Mouse (Mus musculus) layer of hippocampus, adult 11-12 months (tissue): ENCODE measurements around the gene Mgme1.
A peak's percentile ranks its signal among the peaks of the same experiment; 100 is the strongest.

Source experiments
- DNase-seq: peaks from one replicate; pipeline ENCODE4 v3.0.0; 2022; ENCODE audit warnings: low spot score

Mgme1 gene

DNA sequence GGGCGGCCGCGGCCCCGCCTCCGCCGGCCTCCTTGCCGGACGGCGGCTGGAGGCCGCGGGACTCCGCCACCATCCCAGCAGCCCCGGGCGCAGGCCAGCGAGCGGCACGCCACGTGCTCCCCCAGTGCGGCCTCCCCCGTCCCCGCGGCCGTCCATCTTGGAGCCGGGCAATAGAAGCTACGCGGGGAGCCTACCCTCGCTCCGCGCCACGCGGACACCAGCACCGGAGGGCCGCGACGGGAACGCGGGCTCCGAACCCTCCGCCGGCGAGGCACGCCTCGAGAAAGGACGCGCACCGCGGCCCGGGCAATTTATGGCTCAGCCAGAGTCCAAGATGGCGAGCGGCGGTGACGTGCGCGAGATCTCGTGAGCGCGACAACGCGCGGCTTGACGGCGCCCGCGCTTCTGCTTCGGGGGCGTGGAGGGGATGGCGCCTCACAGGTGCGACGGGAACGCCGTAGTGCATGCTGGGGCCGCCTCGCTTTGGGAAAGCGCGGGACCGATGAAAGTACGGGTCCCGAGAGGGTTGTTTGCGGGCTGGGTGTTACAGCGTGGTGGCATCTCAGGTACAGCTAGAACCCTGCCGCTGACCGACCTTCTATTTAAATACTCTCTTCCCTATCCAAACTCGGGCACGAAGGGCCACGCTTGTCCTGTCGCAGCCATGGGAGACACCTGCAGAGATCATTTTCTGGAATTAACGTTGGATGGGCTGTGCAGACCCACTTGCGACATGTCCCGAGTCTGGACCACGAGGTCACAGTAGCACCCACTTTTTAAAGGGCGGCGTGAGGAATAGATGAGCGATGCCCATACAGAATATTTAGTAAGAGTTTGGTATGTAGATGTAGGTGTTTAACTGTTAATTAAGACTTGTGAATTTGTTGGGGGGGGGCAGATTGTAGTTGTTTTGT lies at the start of gene Mgme1, which contains the start of gene Snx5:
Gene Mgme1 (plus strand): TSS at position 157 of the 914 bp plus-strand sequence.
Gene Snx5 (minus strand): TSS at position 400 of the 914 bp plus-strand sequence.
- peak; percentile 95 for DNase-seq

DNA sequence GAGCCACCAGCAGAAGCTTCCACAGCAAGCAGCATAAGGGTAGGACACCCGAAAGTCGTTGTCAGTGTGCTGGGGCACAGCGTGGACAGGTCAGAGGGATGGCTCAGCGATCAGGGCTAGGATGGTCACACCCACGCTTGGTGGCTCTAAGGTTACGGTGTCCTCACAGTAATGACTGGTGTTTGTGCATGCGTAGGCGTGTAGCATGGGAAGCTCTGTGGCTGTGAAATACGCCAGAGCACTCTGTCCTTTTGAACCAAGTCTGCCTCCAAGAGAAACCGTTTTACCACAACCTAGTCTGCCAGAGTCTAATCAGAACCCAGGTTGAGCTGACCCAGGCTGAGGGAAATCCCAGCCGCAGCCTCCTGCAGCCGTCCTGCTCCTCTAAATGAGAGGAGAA lies 46.1 kb upstream of the Mgme1 start:
- no peak for DNase-seq

DNA sequence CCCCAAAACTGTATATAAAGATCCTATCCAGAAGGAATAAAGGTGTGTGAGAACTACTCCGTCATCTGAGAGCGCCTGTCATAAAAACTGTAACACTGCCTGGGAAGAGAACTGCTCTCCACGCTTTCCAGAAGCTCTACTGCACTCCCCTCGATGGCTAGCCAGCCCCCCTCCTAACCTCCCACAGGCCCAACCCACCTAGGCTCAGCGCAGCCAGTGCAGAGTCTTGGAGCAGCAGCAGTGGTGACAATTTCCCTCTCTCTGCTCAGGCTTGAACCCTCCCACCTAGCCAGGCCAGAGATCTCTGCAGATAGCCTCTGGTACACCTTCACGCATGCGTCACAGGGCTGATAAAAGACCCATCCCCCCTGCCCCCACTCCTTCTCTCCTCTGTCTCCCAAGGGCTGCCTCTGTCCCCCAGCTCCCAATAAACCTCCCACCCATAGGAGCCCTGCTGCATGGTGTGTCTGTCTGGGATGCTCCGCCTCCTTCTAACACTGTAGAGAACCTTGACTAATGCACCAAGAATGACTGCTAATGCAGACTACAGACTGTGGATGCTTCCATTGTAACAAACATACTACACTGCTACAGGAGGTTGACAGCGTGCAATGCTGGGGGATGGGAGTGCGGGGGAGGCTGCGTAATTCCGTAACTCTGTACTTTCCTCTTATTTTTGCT lies 43.4 kb upstream of the Mgme1 start:
- no peak for DNase-seq

DNA sequence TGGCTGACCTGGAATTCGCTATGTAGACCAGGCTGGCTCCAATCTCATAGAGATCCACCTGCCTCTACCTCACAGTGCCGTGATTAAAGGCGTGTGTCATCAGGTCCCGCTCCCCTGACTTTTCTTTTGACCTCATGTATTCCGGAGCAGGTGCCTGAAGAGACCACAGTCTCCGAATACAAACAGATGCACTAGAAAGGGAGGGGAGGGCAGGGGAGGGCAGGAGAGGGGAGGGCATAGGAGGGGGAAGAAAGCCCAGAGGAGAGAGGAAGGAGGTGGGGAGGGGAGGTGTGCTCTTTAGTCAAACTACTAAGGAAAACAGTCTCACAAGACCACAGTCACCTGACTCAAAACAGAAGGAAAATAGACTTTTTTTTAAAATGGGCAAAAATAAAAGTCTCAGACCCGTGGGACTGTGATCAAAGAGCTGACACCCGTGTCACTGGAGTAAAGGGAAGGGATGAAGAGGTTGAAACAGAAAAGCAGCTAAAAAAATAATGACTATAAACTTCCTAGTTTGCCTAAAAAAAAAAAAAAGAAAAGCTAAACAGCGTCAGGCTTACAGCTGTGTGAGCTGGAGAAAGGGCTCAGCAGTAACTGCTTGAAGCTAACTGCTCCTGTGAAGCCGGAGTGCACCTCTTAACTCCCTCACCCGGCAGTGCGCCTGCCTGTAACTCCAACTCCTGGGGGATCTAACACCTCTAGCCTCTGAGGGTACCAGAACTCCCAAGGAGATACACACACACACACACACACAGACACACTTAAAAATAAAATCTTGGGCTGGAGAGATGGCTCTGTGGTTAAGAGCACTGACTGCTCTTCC lies 41.7 kb upstream of the Mgme1 start:
- no peak for DNase-seq

DNA sequence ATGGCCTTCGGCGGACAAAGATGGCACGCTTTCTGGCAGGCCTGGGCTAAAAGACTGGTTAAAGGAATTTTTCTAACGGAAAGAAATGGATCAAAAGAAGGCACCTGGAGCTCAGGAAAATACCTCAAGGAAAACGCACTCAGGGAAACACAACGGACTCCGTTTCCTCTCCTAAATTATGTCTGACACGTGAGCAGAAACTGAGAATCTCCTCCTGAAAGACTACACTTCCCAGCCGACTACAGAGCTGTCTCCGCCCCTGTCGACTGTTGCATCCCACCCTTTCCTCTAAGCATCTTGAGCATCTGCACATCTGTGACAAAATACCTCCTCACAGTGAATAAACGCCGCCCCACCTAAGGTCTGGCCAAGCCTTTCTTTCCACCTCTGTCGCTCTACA lies 40.8 kb upstream of the Mgme1 start:
- DNase-seq, result no peak

DNA sequence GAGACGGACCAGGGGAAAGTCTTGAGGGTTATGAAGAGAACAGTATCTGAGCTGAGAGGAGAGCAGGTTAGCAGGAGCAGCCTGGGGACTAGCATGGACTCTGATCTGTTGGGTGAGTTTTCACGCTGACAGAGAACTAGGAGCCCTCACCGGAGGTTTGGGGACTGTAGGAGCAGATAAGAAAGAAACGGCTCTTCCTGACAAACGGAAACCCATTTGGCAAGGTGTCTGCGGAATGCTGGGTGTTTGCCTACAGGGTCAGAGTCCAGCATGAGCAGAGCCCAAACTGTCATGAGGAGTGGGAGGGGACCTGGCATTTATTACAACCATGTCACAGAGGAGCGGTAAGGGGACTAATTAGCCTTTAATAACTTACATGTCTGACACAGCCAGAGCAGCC lies 40.0 kb upstream of the Mgme1 start:
- no peak for DNase-seq

DNA sequence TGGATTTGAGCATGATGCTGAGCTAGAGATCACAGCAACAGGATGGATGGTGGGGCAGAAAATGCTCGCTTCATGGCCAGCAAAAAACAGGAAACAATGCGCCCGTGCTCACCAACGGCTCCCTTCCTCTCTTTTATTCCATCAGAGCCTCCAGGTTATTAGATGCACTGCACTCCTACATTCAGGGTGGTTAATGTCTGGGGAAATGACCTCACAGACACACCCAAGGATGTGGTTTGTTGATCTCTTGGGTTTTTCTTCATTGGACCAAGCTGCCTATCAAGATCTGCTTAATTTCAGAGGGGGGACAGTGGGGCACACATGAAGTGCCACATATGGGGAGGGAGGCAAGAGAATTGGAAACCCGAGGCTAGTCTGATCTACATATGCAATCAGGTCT lies 39.3 kb upstream of the Mgme1 start:
- DNase-seq, result no peak

DNA sequence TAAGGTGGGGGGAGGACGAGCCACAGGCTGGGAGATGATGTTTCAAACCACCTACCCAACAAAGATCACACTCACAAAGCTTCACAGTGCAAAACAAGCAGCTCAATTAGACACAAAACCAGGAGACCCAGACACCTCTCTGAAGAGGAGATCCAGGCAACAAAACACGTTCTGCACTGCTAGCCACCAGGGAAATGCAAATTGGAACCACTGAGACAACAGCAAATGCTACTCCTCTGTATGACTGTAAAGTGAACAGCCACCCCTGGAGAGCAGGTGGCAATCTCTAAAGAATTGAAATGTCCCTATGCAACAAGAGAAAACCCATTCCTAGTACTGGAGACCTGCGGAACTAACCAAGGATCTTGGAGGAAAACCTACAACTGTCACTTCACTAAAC lies 36.9 kb upstream of the Mgme1 start:
- no peak for DNase-seq

DNA sequence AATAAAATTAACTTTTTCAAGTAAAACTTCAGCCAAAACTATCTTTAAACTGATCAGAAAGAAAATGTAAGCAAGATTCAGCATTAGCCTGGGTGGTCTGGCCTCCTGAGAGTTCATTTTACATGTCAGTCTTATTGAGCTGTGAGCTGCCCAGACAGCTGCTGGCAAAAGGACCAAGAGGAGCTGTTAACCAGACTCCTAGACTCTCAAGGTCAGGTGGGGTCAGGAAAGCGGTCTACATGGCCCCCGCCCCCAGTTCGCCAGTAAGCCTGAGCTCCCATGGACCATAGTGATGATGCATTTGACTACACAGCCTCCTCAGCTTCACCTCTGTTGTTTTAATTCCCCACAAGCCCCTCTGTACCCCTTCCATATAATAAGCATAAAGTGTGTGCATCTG lies 34.7 kb upstream of the Mgme1 start:
- DNase-seq, result no peak

DNA sequence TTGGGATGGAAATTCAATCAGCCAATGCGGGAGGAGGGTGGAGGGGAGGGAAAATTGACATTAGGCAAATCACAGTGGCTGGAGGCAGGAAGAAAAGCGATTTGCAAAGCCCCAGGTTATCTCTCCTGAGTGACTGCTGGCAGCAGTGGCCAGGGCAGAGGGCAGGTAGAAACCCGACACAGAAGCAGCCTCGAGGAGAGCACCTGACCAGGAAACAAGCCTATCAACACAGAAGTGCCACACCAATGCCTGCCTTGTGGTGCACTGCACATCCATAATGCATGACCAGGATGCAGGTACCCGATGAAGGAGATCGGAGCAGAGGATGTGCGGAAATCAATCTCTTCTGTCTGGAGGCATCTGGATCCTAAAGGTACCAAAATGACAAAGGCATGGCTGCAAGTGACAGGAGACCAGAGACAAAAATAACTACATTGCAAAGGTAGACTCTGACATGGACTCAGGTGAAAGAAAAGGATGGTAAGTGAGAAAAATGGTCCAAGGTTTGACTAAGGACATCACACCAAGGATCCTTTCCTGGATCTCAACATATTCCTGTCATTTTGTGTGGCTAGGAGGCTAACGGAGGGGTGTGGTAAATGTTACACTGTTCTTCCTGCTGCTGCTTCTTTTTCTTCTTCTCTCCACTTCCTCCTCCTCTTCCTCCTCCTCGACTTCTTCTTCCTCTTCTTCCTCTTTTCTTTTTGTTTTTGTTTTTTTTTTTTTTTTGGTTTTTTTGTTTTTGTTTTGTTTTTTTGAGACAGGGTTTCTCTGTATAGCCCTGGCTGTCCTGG lies 33.5 kb upstream of the Mgme1 start:
- no peak for DNase-seq

DNA sequence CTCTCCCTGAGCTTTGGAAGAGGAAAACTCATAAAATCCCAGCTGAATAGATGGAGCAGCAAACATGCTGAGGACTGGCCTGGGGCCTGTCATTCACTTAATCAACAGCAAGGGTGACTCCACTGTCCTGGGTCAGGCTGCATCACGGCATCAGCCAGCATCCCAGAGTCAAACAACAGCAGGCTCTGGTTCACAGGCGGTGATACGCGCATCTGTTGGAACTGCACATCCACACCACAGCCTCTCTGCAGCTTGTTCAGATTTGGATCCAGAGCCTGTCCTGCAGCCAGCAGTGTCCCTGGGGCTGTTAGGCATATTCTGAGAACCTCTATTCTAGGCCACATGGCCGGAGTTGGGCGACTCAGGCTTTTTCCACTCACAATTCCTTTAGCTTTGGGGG lies 32.1 kb upstream of the Mgme1 start:
- DNase-seq, result no peak

DNA sequence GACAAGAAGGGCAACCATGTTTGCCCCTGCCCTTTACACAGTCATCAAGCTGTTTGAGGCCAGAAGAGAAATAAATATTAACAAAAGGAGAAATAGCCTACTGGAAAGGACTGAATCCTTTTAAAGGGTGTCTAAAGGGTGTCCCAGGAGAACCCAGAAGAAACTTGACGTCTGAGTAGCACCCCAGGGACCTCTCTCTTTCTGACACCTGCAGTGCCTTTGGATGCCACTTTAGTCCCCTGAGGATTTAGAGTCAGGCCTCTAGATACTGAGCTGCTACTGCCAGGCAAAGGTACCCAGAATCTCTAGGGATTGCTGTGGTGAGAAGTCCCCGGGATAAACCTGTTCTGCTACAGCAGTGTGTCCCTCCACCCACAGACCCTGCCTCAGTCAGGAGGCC lies 31.1 kb upstream of the Mgme1 start:
- no peak for DNase-seq

DNA sequence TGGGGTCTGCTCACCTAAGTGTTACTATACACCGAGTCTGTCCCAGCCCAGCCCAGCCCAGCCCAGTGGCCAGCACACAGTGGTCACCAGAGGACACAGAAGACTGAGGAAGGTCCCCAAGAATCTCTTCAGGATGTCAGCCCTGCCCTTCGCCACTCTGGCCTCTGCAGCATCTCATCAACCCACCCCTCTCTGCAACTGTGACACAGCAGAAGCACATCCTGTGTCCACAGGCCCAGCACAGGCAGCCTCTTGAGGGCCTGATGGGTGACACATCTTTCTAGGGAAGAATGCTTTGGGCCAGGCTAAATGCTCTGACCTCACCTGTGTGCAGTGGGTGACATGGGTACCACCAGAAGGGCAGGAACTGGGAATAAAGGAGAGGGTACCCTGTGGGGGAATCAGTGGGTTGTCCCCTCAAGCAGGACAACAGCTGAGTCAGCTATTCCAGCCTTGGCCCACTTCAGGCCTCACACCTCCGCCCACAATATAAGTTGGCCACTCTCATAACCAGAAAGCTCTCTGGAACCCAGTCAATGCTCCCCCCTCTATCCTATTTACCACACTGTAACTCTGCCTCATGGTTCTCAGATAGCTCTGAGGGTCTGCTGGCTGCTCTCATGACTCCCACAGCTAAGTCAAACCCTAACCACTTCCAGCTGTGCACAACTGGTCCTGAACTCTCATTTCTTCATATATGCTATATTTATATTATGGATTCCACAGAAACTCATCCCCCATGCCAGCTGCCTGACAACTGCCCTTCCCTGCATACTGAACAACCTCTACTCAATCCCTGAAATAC lies 30.2 kb upstream of the Mgme1 start:
- DNase-seq, result no peak

DNA sequence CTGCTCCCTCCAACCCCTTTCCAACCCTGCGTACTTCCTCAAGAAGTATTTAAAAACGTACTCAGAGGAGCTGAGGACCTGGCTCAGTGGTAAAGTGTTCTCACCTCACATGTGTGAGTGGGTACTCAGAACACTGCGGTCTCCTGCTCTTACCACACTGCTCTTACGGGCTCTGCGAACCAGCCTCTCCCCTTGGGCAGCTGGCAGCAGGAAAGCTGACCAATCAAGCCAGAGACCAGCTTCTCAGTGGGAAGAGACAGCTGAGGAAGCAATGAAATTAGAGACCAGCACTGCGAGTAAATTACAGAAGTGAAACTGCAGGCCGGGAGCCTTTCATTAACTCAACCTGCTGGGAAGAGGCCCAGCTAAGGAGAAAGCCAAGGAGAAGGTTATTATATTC lies 25.0 kb upstream of the Mgme1 start:
- DNase-seq, result peak; percentile 38

DNA sequence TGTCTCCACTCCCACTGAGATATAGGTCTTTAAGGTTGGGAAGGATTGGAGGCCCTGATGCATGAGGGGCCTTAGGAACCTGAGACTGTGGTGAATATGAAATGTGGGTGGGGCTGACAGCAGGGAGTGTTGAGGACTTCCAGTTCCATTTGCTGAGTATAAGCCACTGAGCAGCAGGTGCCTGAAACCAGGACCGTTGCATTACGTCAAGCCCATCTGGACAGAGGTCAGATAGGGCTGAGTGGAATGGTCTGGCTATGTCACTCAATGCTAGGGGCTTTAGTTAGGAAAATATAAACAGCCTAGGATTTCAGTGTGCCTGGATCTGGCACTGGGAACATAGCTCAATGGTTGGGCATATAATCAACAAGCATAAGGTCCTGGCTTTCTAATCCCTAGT lies 24.2 kb upstream of the Mgme1 start:
- DNase-seq, result no peak

DNA sequence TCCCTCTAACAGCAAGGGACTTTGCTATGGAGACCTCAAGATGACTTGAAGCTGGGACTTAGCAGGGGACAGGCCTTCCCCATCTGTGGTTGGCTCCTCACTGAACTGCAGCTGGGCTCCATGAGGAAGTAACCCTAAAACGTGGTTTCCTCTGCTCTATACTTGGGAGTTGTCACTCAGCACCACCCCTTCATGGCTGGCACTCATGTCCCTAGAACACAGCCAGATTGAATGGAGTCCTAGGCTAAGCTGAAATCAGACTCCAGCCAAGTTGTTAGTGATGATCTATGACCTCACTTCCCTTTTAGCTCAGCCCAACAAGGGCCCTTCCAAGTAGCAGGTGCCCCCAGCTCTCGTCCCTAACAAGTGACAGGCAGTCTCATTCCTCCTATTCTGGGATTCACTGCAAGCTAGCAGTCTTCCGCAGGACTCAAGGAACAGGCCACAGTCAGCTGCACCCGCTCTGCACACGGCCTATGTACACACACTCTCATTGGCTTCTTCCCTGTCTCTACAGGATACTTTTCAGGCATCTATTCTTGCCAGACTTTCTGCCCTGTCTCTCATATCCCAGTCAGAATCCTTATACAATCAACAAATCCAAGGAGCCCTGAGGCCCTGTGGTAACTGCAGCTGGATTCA lies 23.0 kb upstream of the Mgme1 start:
- peak; percentile 45 for DNase-seq

DNA sequence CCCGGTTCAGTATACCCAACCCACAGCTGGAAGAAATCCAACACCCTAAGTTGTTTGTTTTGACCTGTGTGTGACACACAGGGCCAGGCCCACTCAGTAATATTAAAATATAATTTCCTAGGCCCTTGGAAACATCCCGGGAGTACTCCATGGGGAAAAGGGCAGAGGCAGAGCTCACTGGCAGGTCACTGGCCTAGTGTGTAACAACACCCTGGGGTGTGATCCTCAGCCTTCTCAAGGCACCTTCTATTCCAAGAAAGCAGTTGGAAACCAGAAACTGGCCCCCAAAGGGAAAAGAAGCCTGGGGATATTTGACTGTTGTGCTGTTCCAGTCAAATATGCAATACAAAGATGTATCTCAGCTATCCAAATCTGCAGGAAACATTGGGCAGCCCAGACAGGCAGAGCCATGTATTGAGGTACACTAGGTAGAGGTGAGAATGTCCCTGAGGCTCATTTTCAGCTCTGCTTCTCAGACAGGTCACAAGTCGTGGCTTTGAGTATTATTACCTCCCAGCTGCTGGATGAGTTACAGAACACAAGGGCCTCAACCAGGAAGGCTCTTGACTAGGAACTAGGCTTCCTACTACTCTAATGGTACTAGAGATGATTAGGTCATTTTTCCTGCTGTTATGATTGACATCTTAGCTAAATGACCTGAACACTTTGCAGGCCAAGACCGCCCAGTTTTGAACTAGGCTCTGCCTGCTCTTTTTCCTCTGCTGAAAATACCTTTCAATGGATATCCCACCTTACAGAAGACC lies 21.7 kb upstream of the Mgme1 start:
- no peak for DNase-seq

DNA sequence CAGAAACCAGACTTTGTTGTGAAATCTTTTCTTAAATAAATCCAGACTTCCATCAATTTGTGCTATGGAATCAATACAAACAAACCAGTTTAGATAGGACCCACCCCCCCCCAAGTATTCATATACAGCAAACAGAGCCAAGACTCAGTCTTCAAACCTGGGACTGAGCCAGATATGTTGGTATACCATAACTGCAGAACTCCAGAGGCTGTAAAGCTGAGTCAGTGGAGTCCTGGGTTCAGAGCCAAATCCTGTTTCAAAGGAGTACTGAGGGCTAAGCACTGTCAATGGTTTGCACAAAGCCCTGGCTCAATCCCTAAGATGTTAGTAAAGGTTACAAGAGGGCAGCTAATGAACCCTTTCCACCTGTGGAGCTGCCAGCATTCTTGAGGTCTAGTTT lies 20.4 kb upstream of the Mgme1 start:
- DNase-seq, result no peak

DNA sequence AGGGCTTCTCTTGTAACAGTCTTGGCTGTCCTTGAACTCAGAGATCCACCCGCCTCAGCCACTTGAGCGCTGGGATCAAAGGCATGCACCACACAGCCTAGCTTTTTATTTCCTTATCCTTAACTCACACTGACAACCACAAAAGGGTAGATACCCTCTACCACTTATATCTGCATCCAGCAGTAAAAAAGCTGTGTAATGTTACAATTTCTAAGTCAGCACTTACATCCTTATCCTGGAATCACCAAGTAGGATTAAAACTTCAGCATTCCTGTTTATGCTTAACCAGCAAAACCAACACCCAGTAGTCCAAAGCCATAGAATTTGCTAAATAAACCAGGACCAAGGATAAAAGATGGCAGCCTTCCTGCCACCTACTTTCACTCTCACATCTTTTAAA lies 7.6 kb upstream of the Mgme1 start:
- no peak for DNase-seq
